Mouse (Mus musculus) liver, adult 2 months (tissue): ENCODE data around the gene Khdrbs1.

ENCODE experiments used
- CTCF ChIP-seq: fragments of 200-500 bp; IDR thresholded peaks from 2 replicates; pipeline ENCODE4 v1.5.1; 2011; ENCODE audit warnings: low read depth, low read length, control low read depth
- POLR2A ChIP-seq: fragments of 200-500 bp; IDR thresholded peaks from 2 replicates; pipeline ENCODE4 v1.6.1; 2011; ENCODE audit warnings: low read length, control low read depth; ENCODE audit not compliant: insufficient read depth; ENCODE audit errors: extremely low read depth

GRCm38 (mm10) chr4:129684531-129684930 lies 57.6 kb downstream of the Khdrbs1 start:
- TF ChIP-seq CTCF (no peak), POLR2A (no peak)
